Mouse (Mus musculus) cortical plate, adult 2 months (tissue): ENCODE measurements around the gene Gm12248.

Experiments used
- CTCF ChIP-seq: fragments of 200-500 bp; IDR thresholded peaks from 2 replicates; pipeline ENCODE4 v1.5.1; 2011; ENCODE audit warnings: mild to moderate bottlenecking, control low read depth, low read length; ENCODE audit not compliant: insufficient read depth; ENCODE audit errors: extremely low read depth
- POLR2A ChIP-seq: fragments of 200-500 bp; IDR thresholded peaks from 2 replicates; pipeline ENCODE4 v1.6.1; 2011; ENCODE audit warnings: mild to moderate bottlenecking, low read length, control low read depth; ENCODE audit not compliant: insufficient read depth; ENCODE audit errors: extremely low read depth

- no peak for TF ChIP-seq CTCF
- TF ChIP-seq POLR2A = no peak
These were observed 11.4 kb upstream of the Gm12248 start for GRCm38 (mm10) chr11:58104351-58104791.
